Mouse (Mus musculus) C2C12 (cell line): ENCODE measurements around the gene Gucd1. TPM values are rescaled to one million over a fixed set of nuclear protein-coding genes. Genes with fewer than 3 reads are reported as not detected.
"Not testable (repeated sequence)": the region's sequence is repeated elsewhere in the genome, so short reads cannot be mapped to it uniquely, and the experiment has no call there.

ENCODE experiments used
- H3K27me3 ChIP-seq: one replicate; pipeline ENCODE4 v1.6.1; 2011; ENCODE audit not compliant: control insufficient read depth, insufficient read depth, insufficient read length
- H3K36me3 ChIP-seq: one replicate; pipeline ENCODE4 v1.6.1; 2011; ENCODE audit not compliant: control insufficient read depth, insufficient read depth
- H3K4me3 ChIP-seq: one replicate; pipeline ENCODE4 v1.5.1; 2011; ENCODE audit warnings: mild to moderate bottlenecking, control low read depth; ENCODE audit not compliant: poor library complexity, insufficient read depth, severe bottlenecking
- H3K79me2 ChIP-seq: one replicate; pipeline ENCODE4 v1.6.1; 2011; ENCODE audit not compliant: control insufficient read depth, insufficient read depth
- H3K79me3 ChIP-seq: one replicate; pipeline ENCODE4 v1.6.1; 2011; ENCODE audit warnings: low read depth, control low read depth
- H3ac ChIP-seq: one replicate; pipeline ENCODE3; 2011; ENCODE audit warnings: low read depth; ENCODE audit not compliant: control insufficient read depth, insufficient read length
- CEBPB ChIP-seq: IDR thresholded peaks from one replicate; pipeline ENCODE4 v1.6.1; 2011; ENCODE audit warnings: low read depth, mild to moderate bottlenecking, control low read depth, moderate library complexity
- CTCF ChIP-seq: IDR thresholded peaks from one replicate; pipeline ENCODE4 v1.5.1; 2011; ENCODE audit not compliant: control insufficient read depth, insufficient read depth, insufficient read length
- FOSL1 ChIP-seq: IDR thresholded peaks from one replicate; pipeline ENCODE4 v1.8.0; 2011; ENCODE audit warnings: mild to moderate bottlenecking, low read length; ENCODE audit not compliant: poor library complexity, insufficient read depth, severe bottlenecking
- MAX ChIP-seq: IDR thresholded peaks from one replicate; pipeline ENCODE4 v1.6.1; 2011; ENCODE audit warnings: mild to moderate bottlenecking, control low read depth
- MYOD1 ChIP-seq: IDR thresholded peaks from one replicate; pipeline ENCODE4 v1.6.1; 2011; ENCODE audit warnings: low read depth; ENCODE audit not compliant: control insufficient read depth, insufficient read length
- MYOG ChIP-seq: IDR thresholded peaks from one replicate; pipeline ENCODE4 v1.6.1; 2011; ENCODE audit not compliant: control insufficient read depth, insufficient read length; ENCODE audit errors: extremely low read depth
- USF1 ChIP-seq: IDR thresholded peaks from one replicate; pipeline ENCODE4 v1.6.1; 2011; ENCODE audit warnings: low read depth, mild to moderate bottlenecking, control low read depth, moderate library complexity
- polyA plus RNA-seq: library from polyadenylated mRNA; unstranded; fragments of >200 nt; fragmentation: generic; extraction: Trizol; gene quantifications from one replicate; pipeline ENCODE4 v1.2.1, GENCODE M21; 2012; ENCODE audit warnings: missing spikeins

Gucd1 gene
- polyA plus RNA-seq, 1 experiment = 15.7 TPM

DNA sequence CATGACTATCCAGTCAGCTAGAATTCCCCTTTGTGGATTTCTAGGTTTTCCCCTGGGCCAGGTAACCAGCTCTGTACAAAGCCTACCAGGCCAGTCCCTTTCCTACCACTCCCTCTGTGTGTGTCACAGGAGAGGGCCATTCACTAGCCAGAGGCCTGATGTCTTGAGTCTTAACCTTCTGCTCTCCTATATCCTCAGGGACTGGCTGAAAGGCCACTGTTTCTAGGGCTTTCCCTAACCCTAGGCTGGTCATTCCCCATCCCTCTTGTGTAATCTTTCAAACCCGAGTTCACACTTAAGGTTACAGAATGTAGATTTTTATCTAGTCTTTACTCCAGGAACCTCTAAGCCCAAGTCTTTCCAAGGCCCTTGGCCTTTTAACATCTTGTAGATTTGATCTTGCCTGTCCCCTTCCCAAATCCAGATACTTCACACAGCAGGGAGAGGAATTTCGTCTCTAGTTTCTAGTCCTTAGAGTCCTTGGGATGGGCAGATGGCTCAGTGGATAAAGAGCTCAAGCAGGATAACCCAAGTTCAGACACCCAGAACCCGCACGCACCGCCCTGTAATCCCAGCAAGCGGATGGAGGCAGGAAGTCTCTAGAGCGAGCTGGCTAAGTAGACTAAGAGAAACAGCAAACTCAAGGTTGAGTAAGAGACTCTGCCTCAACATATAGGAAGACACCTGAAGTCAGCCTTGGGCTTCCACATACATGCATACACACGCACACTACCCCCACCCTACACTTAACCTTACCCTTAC, 4.3 kb downstream of the Gucd1 start:
- no peak overlapping the region for H3K4me3 ChIP-seq
- H3K79me3 ChIP-seq = peaks cover 16% of the 10 kb centered on the region
- TF ChIP-seq CTCF = no peak
- no peak for TF ChIP-seq USF1
- no peak for TF ChIP-seq CEBPB
- TF ChIP-seq MYOD1 = no peak
- TF ChIP-seq MAX = no peak
- no peak for TF ChIP-seq MYOG
- no peak for TF ChIP-seq FOSL1
- H3K79me2 ChIP-seq = peaks cover 44% of the 10 kb centered on the region
- H3K36me3 ChIP-seq = peaks cover 32% of the 10 kb centered on the region
- H3ac ChIP-seq = no peak overlapping the region
- no peaks in the 10 kb centered on the region for H3K27me3 ChIP-seq

- Histone ChIP-seq H3K27me3 (no peaks in the 10 kb centered on the region), H3K4me3 (no peak overlapping the region), H3K79me2 (peaks cover 37% of the 10 kb centered on the region), H3K36me3 (peaks cover 39% of the 10 kb centered on the region), H3K79me3 (peaks cover 10% of the 10 kb centered on the region), H3ac (no peak overlapping the region)
- no peak for TF ChIP-seq USF1
- TF ChIP-seq MYOG = no peak
- no peak for TF ChIP-seq MAX
- TF ChIP-seq FOSL1 = no peak
- TF ChIP-seq CEBPB = no peak
- no peak for TF ChIP-seq MYOD1
- no peak for TF ChIP-seq CTCF
Measured at GRCm38 (mm10) chr10:75512796-75513195, 5.0 kb downstream of the Gucd1 start.

DNA sequence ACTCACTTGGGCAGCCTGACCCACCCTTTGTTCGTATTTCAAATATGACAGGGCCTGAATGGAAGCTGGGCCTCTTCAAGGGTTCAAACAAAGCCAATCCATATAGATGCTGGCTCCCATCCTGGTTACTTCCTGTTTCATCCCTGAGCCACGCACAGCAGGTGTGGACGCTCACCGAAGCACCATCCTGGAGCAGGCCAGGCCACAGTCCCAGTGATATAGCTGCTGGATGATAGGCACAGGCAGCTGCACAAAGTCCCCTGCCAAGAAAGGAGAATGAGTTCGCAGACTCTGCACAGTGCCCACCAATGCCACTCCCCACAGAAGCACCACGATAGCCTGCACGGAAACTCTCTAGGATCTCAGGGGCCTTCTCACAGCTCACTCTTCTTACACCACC, 5.9 kb downstream of the Gucd1 start:
- TF ChIP-seq MYOD1 = peak; percentile 56
- no peak for TF ChIP-seq CTCF
- Histone ChIP-seq H3K79me3 (peaks cover 10% of the 10 kb centered on the region), H3K27me3 (no peaks in the 10 kb centered on the region), H3K36me3 (peaks cover 44% of the 10 kb centered on the region), H3K4me3 (no peak overlapping the region), H3ac (no peak overlapping the region), H3K79me2 (peaks cover 33% of the 10 kb centered on the region)

DNA sequence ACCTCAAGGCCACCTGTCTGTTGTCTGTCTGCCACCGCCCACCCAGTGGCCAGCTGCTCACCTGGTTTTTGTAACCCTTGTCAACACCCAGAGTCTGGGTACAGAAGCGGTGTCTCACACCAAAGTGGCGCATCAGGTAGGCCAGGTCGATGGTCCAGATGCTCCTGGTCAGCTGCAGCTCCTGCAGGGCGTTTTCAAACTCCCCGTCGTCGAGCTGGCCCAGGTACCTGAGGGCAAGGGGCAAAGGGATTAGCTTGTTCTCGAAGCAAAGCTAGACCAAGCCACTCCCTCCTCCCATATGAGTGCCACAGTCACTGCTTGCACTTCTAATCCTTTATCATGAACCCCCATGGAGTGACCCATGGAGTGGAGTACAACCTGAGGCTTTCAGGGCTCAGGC, 6.7 kb downstream of the Gucd1 start:
- Histone ChIP-seq H3K4me3 (no peak overlapping the region), H3K36me3 (peaks cover 48% of the 10 kb centered on the region), H3ac (no peak overlapping the region), H3K79me2 (peaks cover 24% of the 10 kb centered on the region), H3K27me3 (no peaks in the 10 kb centered on the region), H3K79me3 (peaks cover 4% of the 10 kb centered on the region)
- TF ChIP-seq MYOD1 (no peak), USF1 (no peak), CTCF (no peak), MYOG (no peak), MAX (no peak), CEBPB (no peak), FOSL1 (no peak)

DNA sequence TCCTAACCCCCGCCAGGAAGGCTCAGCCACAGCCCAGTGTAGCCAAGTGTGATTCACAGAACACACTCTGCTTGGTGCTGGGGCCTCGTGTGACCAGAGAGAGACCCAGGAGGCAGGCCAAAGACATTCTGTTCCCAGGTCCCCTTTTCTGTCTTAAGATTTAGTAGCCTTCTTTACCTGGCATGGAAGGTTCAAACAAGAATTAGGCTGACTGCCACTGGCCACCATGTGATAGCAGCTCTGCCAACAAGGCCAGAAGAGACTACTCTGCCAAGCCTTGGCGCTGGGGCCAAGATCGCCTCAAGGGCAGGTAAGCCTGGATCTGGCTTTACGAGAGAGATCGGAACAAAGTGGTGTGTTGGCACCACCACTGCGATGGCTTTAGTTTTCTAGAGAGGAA, 7.3 kb downstream of the Gucd1 start:
- Histone ChIP-seq H3K36me3 (peaks cover 48% of the 10 kb centered on the region), H3ac (no peak overlapping the region), H3K79me3 (peaks cover 3% of the 10 kb centered on the region), H3K79me2 (peaks cover 18% of the 10 kb centered on the region), H3K4me3 (no peak overlapping the region), H3K27me3 (no peaks in the 10 kb centered on the region)
- TF ChIP-seq USF1 (no peak), CTCF (no peak), MAX (no peak), FOSL1 (no peak), MYOG (no peak), CEBPB (no peak)

- H3ac ChIP-seq = not testable (repeated sequence)
Measured at GRCm38 (mm10) chr10:75505928-75506327, 11.8 kb downstream of the Gucd1 start.

More at GRCm38 (mm10) chr10:75505928-75506327, 11.8 kb downstream of the Gucd1 start:
- not testable (repeated sequence) for H3K4me3 ChIP-seq, H3K79me2 ChIP-seq, H3K27me3 ChIP-seq, H3K79me3 ChIP-seq
- peaks cover 40% of the 10 kb centered on the region for H3K36me3 ChIP-seq
